9 mouse cellular contexts compared by ENCODE assay signal in the genomic region with DNA sequence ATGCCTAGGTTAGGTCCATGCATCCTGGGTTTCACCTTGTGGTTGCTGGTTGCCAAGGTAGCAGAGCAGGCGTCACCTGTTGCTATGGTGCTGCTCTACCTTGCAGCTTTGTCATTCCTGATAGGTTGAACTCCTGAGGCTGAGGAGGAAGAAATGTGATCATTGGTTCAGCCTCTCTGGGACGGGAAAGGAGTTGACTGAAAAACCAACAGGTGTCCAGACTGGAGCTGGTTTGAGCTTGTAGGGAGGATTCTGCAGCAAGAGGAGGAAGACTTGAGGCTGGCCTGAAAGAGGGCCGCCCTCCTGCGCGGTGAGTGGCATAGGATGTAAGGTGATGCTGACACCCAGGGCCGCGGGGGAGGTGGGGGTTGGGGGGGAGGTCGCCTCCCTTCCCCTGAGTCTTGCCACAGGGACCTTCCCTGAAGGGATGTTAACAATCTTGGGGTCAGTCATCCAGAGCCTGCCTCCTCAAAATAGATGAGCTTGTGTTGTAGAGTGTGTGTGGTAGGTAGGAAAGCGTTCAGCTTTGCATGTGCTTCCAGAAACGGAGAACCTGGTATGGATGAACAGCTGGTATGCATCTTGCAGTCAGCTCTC. TPM values are rescaled to one million over a fixed set of nuclear protein-coding genes. Genes with fewer than 3 reads are reported as not detected.
DNase-seq lines count a peak whose midpoint lies in the region; ATAC-seq lines count a peak whose summit lies in the region.
"Had no signal": no experiment of that assay in that cellular context is flagged by ENCODE, and none has a peak within 500 bp of the region (broad histone marks: within the 10 kb centered on the region; RNA-seq: fewer than 3 reads in every experiment).

No protein-coding gene starts in this region.

- 0 out of 2 replicates have a peak, but pooled peaks cover 8% of the 10 kb centered on the region for H3K36me3 ChIP-seq in embryonic facial prominence, embryonic 12.5 days
- H3K36me3 ChIP-seq in intestine, embryonic 14.5 days (ENCODE audit: control insufficient read depth, insufficient read depth, low read length) = 0 out of 2 replicates have a peak, but pooled peaks cover 9% of the 10 kb centered on the region

- H3K27ac ChIP-seq in embryonic facial prominence, embryonic 12.5 days = no peak overlapping the region
- H3K27ac ChIP-seq in intestine, embryonic 14.5 days (ENCODE audit: low read depth) = no peak overlapping the region
- H3K27ac ChIP-seq: liver, embryonic 14.5 days had no signal

- no peak overlapping the region for H3K4me3 ChIP-seq in embryonic facial prominence, embryonic 12.5 days
- no peak overlapping the region for H3K4me3 ChIP-seq in intestine, embryonic 14.5 days (ENCODE audit: low read depth, low read length)

- DNase-seq in ZHBTc4 (ENCODE audit: low read depth, low spot score) = peak; percentile 74
- peak; percentile 59 for DNase-seq in intestine, embryonic 14.5 days (ENCODE audit: low spot score)
- peak; percentile 5 to 15 for DNase-seq in left cerebral cortex, postnatal 36 days (ENCODE audit: low spot score in 2 of 2)
- DNase-seq in retina, postnatal 1 day = peak; percentile 46
- DNase-seq in spleen, adult 18-20 months = no peak
- DNase-seq in urinary bladder, postnatal 10 days (ENCODE audit: low spot score) = no peak
- no peak for DNase-seq in heart, adult 11 months

- ATAC-seq in embryonic facial prominence, embryonic 12.5 days (ENCODE audit: insufficient number of reproducible peaks, insufficient read depth, low FRiP score, low TSS enrichment) = peak; percentile 90
- ATAC-seq in intestine, embryonic 14.5 days (replicated peaks; ENCODE audit: low FRiP score, low TSS enrichment, low read depth) = peak; percentile 89

- intact Hi-C loops in left cerebral cortex, postnatal 36 days (cut with DNase I) = no loop called here

- no peaks in the 10 kb centered on the region for H3K9me3 ChIP-seq in embryonic facial prominence, embryonic 12.5 days
- H3K9me3 ChIP-seq in intestine, embryonic 14.5 days (ENCODE audit: control insufficient read depth, low read length) = no peaks in the 10 kb centered on the region

- peaks cover 8% of the 10 kb centered on the region; the same call in 1 of the 2 replicates for H3K4me1 ChIP-seq in embryonic facial prominence, embryonic 12.5 days
- no peaks in the 10 kb centered on the region for H3K4me1 ChIP-seq in intestine, embryonic 14.5 days (replicated peaks; ENCODE audit: control insufficient read depth, insufficient read depth, low read length)

- H3K27me3 ChIP-seq in embryonic facial prominence, embryonic 12.5 days = no peaks in the 10 kb centered on the region
- no peaks in the 10 kb centered on the region for H3K27me3 ChIP-seq in intestine, embryonic 14.5 days (replicated peaks; ENCODE audit: control insufficient read depth, insufficient read depth, low read length)

- H3K4me2 ChIP-seq in embryonic facial prominence, embryonic 12.5 days (replicated peaks) = 0 out of 2 replicates have a peak overlapping the region, but pooled peaks have one; percentile 25
- H3K4me2 ChIP-seq in intestine, embryonic 14.5 days (ENCODE audit: low read length) = no peak overlapping the region

- no peak overlapping the region for H3K9ac ChIP-seq in embryonic facial prominence, embryonic 12.5 days
- no peak overlapping the region for H3K9ac ChIP-seq in intestine, embryonic 14.5 days (ENCODE audit: low read length)
- H3K9ac ChIP-seq: liver, embryonic 14.5 days had no signal

- 13% methylated on average over 10 of the region's 10 CpGs for WGBS in embryonic facial prominence, embryonic 12.5 days
- WGBS in intestine, embryonic 14.5 days = 11% methylated on average over 10 of the region's 10 CpGs

RNA-seq across cellular contexts. Expression of a gene that starts 0.8 kb away (rescaled TPM):
- 0.09 TPM in 2 replicates for polyA plus RNA-seq in embryonic facial prominence, embryonic 12.5 days (2016; fragmentation: Nextera tagmentation; extraction: Ambion mirVana)
- 0.04 TPM in 1 of 2 replicates, not detected in the other for polyA plus RNA-seq in intestine, embryonic 14.5 days (2014; fragmentation: Nextera tagmentation; extraction: Ambion mirVana)
- total RNA-seq in left cerebral cortex, postnatal 36 days (2021) = 1 to 10 TPM; 1.7 to 2.3 TPM

Comparison
In these comparisons a context has a peak if more than half of its experiments do, and no peak if none do; other contexts are left out.
1. DNase-seq: peak in ZHBTc4 (single experiment), intestine, embryonic 14.5 days (single experiment), left cerebral cortex, postnatal 36 days (2 of 2) and retina, postnatal 1 day (single experiment); none in spleen, adult 18-20 months (0 of 2), urinary bladder, postnatal 10 days (single experiment) and heart, adult 11 months (single experiment).